Comparison of ENCODE assay signal across 9 mouse cellular contexts in genomic region chr8:120562680-120563347, GRCm38 (mm10). TPM values are rescaled to one million over a fixed set of nuclear protein-coding genes. Genes with fewer than 3 reads are reported as not detected.
DNase-seq lines count a peak whose midpoint lies in the region; ATAC-seq and TF ChIP-seq lines count a peak whose summit lies in the region.
"Had no signal": no experiment of that assay in that cellular context is flagged by ENCODE, and none has a peak within 500 bp of the region (broad histone marks: within the 10 kb centered on the region; RNA-seq: fewer than 3 reads in every experiment).

No protein-coding gene starts in this region.

- 0 out of 2 replicates have a peak overlapping the region, but pooled peaks have one; percentile 2 for H3K4me2 ChIP-seq in limb, embryonic 14.5 days (replicated peaks; ENCODE audit: low read depth, low read length, severe bottlenecking)
- no peak overlapping the region for H3K4me2 ChIP-seq in stomach, embryonic 16.5 days (ENCODE audit: low read depth, low read length)

- H3K4me1 ChIP-seq in spleen, adult 2 months (ENCODE audit: control insufficient read depth, insufficient read depth, insufficient read length): peaks cover 18% of the 10 kb centered on the region; the same call in 1 of the 2 replicates
- H3K4me1 ChIP-seq in limb, embryonic 14.5 days (ENCODE audit: control insufficient read depth, insufficient read depth, low read length): peaks cover 49% of the 10 kb centered on the region
- peaks cover 33% of the 10 kb centered on the region for H3K4me1 ChIP-seq in stomach, embryonic 16.5 days (ENCODE audit: control insufficient read depth, insufficient read depth, low read length)

- H3K9ac ChIP-seq in limb, embryonic 14.5 days (ENCODE audit: low read depth, low read length, severe bottlenecking): peak overlapping the region; percentile 7; the same call in 1 of the 2 replicates
- H3K9ac ChIP-seq in stomach, embryonic 16.5 days (ENCODE audit: low read length): peak overlapping the region; percentile 53; the same call in 1 of the 2 replicates

- H3K27me3 ChIP-seq in spleen, adult 2 months (ENCODE audit: control insufficient read depth, insufficient read depth, low read length): no peaks in the 10 kb centered on the region
- H3K27me3 ChIP-seq in limb, embryonic 14.5 days (ENCODE audit: control insufficient read depth, insufficient read depth, low read length): no peaks in the 10 kb centered on the region
- H3K27me3 ChIP-seq in stomach, embryonic 16.5 days (ENCODE audit: control insufficient read depth, insufficient read depth, low read length): no peaks in the 10 kb centered on the region

- intact Hi-C loops in gastrocnemius, adult 2 months (cut with DNase I): no loop called here
- intact Hi-C loops in gastrocnemius, postnatal 36 days (cut with DNase I): no loop called here

- no peak for TF ChIP-seq POLR2A in spleen, adult 2 months (IDR thresholded peaks at IDR 0.05; ENCODE audit: low read depth, low read length)
- TF ChIP-seq POLR2A in limb, embryonic 14.5 days (IDR thresholded peaks at IDR 0.05; ENCODE audit: borderline replicate concordance, extremely low read depth, insufficient read depth, insufficient read length): no peak

- no peaks in the 10 kb centered on the region for H3K9me3 ChIP-seq in limb, embryonic 14.5 days (ENCODE audit: control insufficient read depth, low read length)
- no peaks in the 10 kb centered on the region for H3K9me3 ChIP-seq in stomach, embryonic 16.5 days (replicated peaks; ENCODE audit: control insufficient read depth, low read length)

- DNase-seq in gastrocnemius, adult 2 months: no peak
- no peak for DNase-seq in gastrocnemius, postnatal 36 days
- DNase-seq in spleen, adult 2 months (ENCODE audit: low read depth in 1 of 2, low spot score in 2 of 2): no peak
- DNase-seq in spleen, adult 18-20 months: no peak
- no peak for DNase-seq in limb, embryonic 14.5 days (ENCODE audit: low spot score)
- DNase-seq in cerebellum, postnatal 36 days: no peak
- no peak for DNase-seq in adrenal gland, adult 18-20 months (ENCODE audit: low spot score in 2 of 2)
- DNase-seq: gastrocnemius, postnatal 14 days had no signal

- no peak for TF ChIP-seq CTCF in gastrocnemius, adult 2 months (IDR thresholded peaks at IDR 0.05)
- TF ChIP-seq CTCF in spleen, adult 2 months (IDR thresholded peaks at IDR 0.05; ENCODE audit: extremely low read depth, insufficient read depth, insufficient read length, insufficient replicate concordance): no peak

- ATAC-seq in limb, embryonic 14.5 days (ENCODE audit: low FRiP score, low read depth): no peak
- ATAC-seq in stomach, embryonic 16.5 days (ENCODE audit: insufficient read depth, low FRiP score): no peak

- peak overlapping the region; percentile 71 for H3K27ac ChIP-seq in gastrocnemius, adult 2 months
- peak overlapping the region; percentile 73; the same call in 1 of the 2 replicates for H3K27ac ChIP-seq in spleen, adult 2 months (ENCODE audit: insufficient read depth, low read length)
- 0 out of 2 replicates have a peak overlapping the region, but pooled peaks have one; percentile 5 for H3K27ac ChIP-seq in limb, embryonic 14.5 days (replicated peaks; ENCODE audit: low read depth, low read length)
- peak overlapping the region; percentile 85 for H3K27ac ChIP-seq in stomach, embryonic 16.5 days (ENCODE audit: low read length)

- WGBS in spleen, adult 2 months: 90% methylated on average over 18 of the region's 18 CpGs
- WGBS in limb, embryonic 14.5 days: 58% methylated on average over 17 of the region's 18 CpGs
- WGBS in stomach, embryonic 16.5 days: 84% methylated on average over 18 of the region's 18 CpGs

- no peak overlapping the region for H3K4me3 ChIP-seq in gastrocnemius, adult 2 months
- H3K4me3 ChIP-seq in spleen, adult 2 months (ENCODE audit: extremely low read depth, insufficient read depth, insufficient read length): no peak overlapping the region
- H3K4me3 ChIP-seq in limb, embryonic 14.5 days (replicated peaks; ENCODE audit: low read length): no peak overlapping the region
- no peak overlapping the region for H3K4me3 ChIP-seq in stomach, embryonic 16.5 days (replicated peaks; ENCODE audit: low read length)

- H3K36me3 ChIP-seq in spleen, adult 2 months (ENCODE audit: control insufficient read depth, insufficient read depth, low read length): peaks cover 21% of the 10 kb centered on the region
- peaks cover 23% of the 10 kb centered on the region for H3K36me3 ChIP-seq in limb, embryonic 14.5 days (ENCODE audit: control insufficient read depth, insufficient read depth, low read length)
- H3K36me3 ChIP-seq in stomach, embryonic 16.5 days (ENCODE audit: control insufficient read depth, insufficient read depth, low read length): peaks cover 15% of the 10 kb centered on the region

RNA-seq across cellular contexts. Expression of gene Gins2, which starts 26.3 kb away (rescaled TPM):
- under 1 TPM; 0.36 to 0.67 TPM for total RNA-seq in gastrocnemius, adult 2 months (2021)
- under 1 TPM; 0.66 to 0.94 TPM for total RNA-seq in gastrocnemius, postnatal 36 days (2021)
- 8.1 and 14.7 TPM in 2 replicates for polyA plus RNA-seq in spleen, adult 2 months (2012; rRNA removed)
- 72.3 and 97.9 TPM in 2 replicates for polyA plus RNA-seq in limb, embryonic 14.5 days (2012; rRNA removed)
- 92.4 and 107 TPM in 2 replicates for polyA plus RNA-seq in limb, embryonic 14.5 days (2014; fragmentation: Nextera tagmentation; extraction: Ambion mirVana)
- 76.4 and 76.5 TPM in 2 replicates for polyA plus RNA-seq in stomach, embryonic 16.5 days (2015; fragmentation: Nextera tagmentation; extraction: Ambion mirVana)
- total RNA-seq in adrenal gland, adult 18-20 months (2021): 1 to 10 TPM; 4.6 to 5.0 TPM

Comparison
In these comparisons a context has a peak if more than half of its experiments do, and no peak if none do; other contexts are left out.
1. H3K27ac ChIP-seq: peak in every context shown above with its lines; median percentile 85 in stomach, embryonic 16.5 days; 73 in spleen, adult 2 months; 71 in gastrocnemius, adult 2 months; 5 in limb, embryonic 14.5 days.